Mouse (Mus musculus) MEL (cell line): ENCODE data around the gene Cep295nl. TPM values are rescaled to one million over a fixed set of nuclear protein-coding genes. Genes with fewer than 3 reads are reported as not detected.

ENCODE experiments used
- DNase-seq: peaks from one replicate; pipeline ENCODE4 v3.0.0; 2011; ENCODE audit warnings: low read depth, low spot score
- H3K27ac ChIP-seq: 2 replicates; pipeline ENCODE4 v1.5.1; 2012; ENCODE audit warnings: low read depth, mild to moderate bottlenecking, control low read depth, low read length, moderate library complexity; ENCODE audit not compliant: control insufficient read depth
- H3K27me3 ChIP-seq, 2 experiments: fragments of 150-350 bp in 1 of 2; sonication (generic) in 1 of 2; 2 replicates each; pipeline ENCODE4 v1.6.1; 2012; ENCODE audit warnings: low read length in 2 of 2, mild to moderate bottlenecking in 2 of 2, improper control_type of control experiment in 1 of 2, moderate library complexity in 1 of 2; ENCODE audit not compliant: insufficient read depth in 2 of 2, control insufficient read depth in 1 of 2
- H3K36me3 ChIP-seq, 2 experiments: 2 replicates each; pipeline ENCODE4 v1.6.1; 2012 to 2014; ENCODE audit warnings: low read length in 2 of 2, improper control_type of control experiment in 1 of 2, inconsistent platforms in 1 of 2, mild to moderate bottlenecking in 1 of 2; ENCODE audit not compliant: insufficient read depth in 2 of 2, control insufficient read depth in 1 of 2
- H3K4me1 ChIP-seq, 2 experiments: fragments of 150-350 bp in 1 of 2; sonication (generic) in 1 of 2; 2 replicates each; pipeline ENCODE4 v1.6.1; 2012; ENCODE audit warnings: low read length in 2 of 2, improper control_type of control experiment in 1 of 2, mild to moderate bottlenecking in 1 of 2; ENCODE audit not compliant: insufficient read depth in 2 of 2, control insufficient read depth in 1 of 2
- H3K4me3 ChIP-seq, 2 experiments: fragments of 150-350 bp in 1 of 2; sonication (generic) in 1 of 2; 2 replicates each; pipeline ENCODE4 v1.5.1; 2012; ENCODE audit warnings: low read depth in 2 of 2, low read length in 2 of 2, mild to moderate bottlenecking in 2 of 2, moderate library complexity in 2 of 2, control low read depth in 1 of 2, improper control_type of control experiment in 1 of 2; ENCODE audit not compliant: control insufficient read depth in 1 of 2, insufficient read depth in 1 of 2
- H3K79me2 ChIP-seq: 2 replicates; pipeline ENCODE4 v1.6.1; 2012; ENCODE audit warnings: mild to moderate bottlenecking, low read length, moderate library complexity; ENCODE audit not compliant: control insufficient read depth, poor library complexity, insufficient read depth
- H3K9ac ChIP-seq: 2 replicates; pipeline ENCODE4 v1.6.1; 2012; ENCODE audit warnings: low read depth, mild to moderate bottlenecking, control low read depth, low read length, moderate library complexity; ENCODE audit not compliant: control insufficient read depth, poor library complexity, severe bottlenecking
- H3K9me3 ChIP-seq: fragments of 150-350 bp; sonication (generic); replicated peaks from 2 replicates; pipeline ENCODE4 v1.6.1; 2012; ENCODE audit warnings: mild to moderate bottlenecking, low read length, improper control_type of control experiment, moderate library complexity; ENCODE audit not compliant: insufficient read depth
- CHD2 ChIP-seq: IDR thresholded peaks from 2 replicates; pipeline ENCODE4 v1.6.1; 2011; ENCODE audit warnings: low read length, improper control_type of control experiment
- E2F4 ChIP-seq: IDR thresholded peaks from 2 replicates; pipeline ENCODE4 v1.6.1; 2011; ENCODE audit warnings: low read depth, low read length, improper control_type of control experiment, borderline replicate concordance
- ELF1 ChIP-seq: IDR thresholded peaks from 2 replicates; pipeline ENCODE4 v1.6.1; 2014; ENCODE audit warnings: low read depth, mild to moderate bottlenecking, inconsistent platforms, low read length, improper control_type of control experiment, moderate library complexity
- EP300 ChIP-seq, 2 experiments: IDR thresholded peaks; 2 replicates each; pipeline ENCODE4 v1.6.1; 2011; ENCODE audit warnings: improper control_type of control experiment in 2 of 2, low read length in 2 of 2, low read depth in 1 of 2, mild to moderate bottlenecking in 1 of 2
- GABPA ChIP-seq: IDR thresholded peaks from 2 replicates; pipeline ENCODE4 v1.6.1; 2012; ENCODE audit warnings: low read depth, mild to moderate bottlenecking, inconsistent platforms, low read length, improper control_type of control experiment, moderate library complexity
- KAT2A ChIP-seq: conservative IDR thresholded peaks from 2 replicates; pipeline ENCODE4 v1.6.1; 2012; ENCODE audit warnings: low read depth, low read length, improper control_type of control experiment, inconsistent platforms
- MAX ChIP-seq: IDR thresholded peaks from 2 replicates; pipeline ENCODE4 v1.6.1; 2011; ENCODE audit warnings: low read length, improper control_type of control experiment
- MEF2A ChIP-seq: IDR thresholded peaks from 2 replicates; pipeline ENCODE4 v1.6.1; 2014; ENCODE audit warnings: low read depth, mild to moderate bottlenecking, inconsistent platforms, low read length, improper control_type of control experiment; ENCODE audit not compliant: poor library complexity, insufficient replicate concordance, severe bottlenecking; ENCODE audit errors: extremely low read depth
- MXI1 ChIP-seq: IDR thresholded peaks from 2 replicates; pipeline ENCODE4 v1.6.1; 2011; ENCODE audit warnings: mild to moderate bottlenecking, low read depth, low read length, improper control_type of control experiment
- MYB ChIP-seq: IDR thresholded peaks from 2 replicates; pipeline ENCODE4 v1.6.1; 2011; ENCODE audit warnings: mild to moderate bottlenecking, low read depth, low read length, improper control_type of control experiment
- MYC ChIP-seq: IDR thresholded peaks from 2 replicates; pipeline ENCODE4 v1.6.1; 2011; ENCODE audit warnings: low read depth, mild to moderate bottlenecking, low read length, improper control_type of control experiment, moderate library complexity
- NELFE ChIP-seq: IDR thresholded peaks from 2 replicates; pipeline ENCODE4 v1.6.1; 2011; ENCODE audit warnings: low read depth, low read length, improper control_type of control experiment
- NRF1 ChIP-seq: IDR thresholded peaks from 2 replicates; pipeline ENCODE4 v1.6.1; 2014; ENCODE audit warnings: low read depth, mild to moderate bottlenecking, inconsistent platforms, low read length, improper control_type of control experiment, moderate library complexity; ENCODE audit not compliant: poor library complexity, insufficient read depth, severe bottlenecking
- POLR2AphosphoS2 ChIP-seq: IDR thresholded peaks from 2 replicates; pipeline ENCODE4 v1.6.1; 2011; ENCODE audit warnings: low read length, improper control_type of control experiment
- POLR2AphosphoS5 ChIP-seq: IDR thresholded peaks from 2 replicates; pipeline ENCODE4 v1.6.1; 2012; ENCODE audit warnings: low read depth, borderline replicate concordance, mild to moderate bottlenecking, inconsistent platforms, low read length, moderate library complexity, mixed read lengths
- RCOR1 ChIP-seq: IDR thresholded peaks from 2 replicates; pipeline ENCODE4 v1.6.1; 2012; ENCODE audit warnings: low read depth, mild to moderate bottlenecking, inconsistent platforms, low read length, improper control_type of control experiment
- SIN3A ChIP-seq: IDR thresholded peaks from 2 replicates; pipeline ENCODE4 v1.6.1; 2012; ENCODE audit warnings: low read length, improper control_type of control experiment, inconsistent platforms
- SMC3 ChIP-seq: IDR thresholded peaks from 2 replicates; pipeline ENCODE4 v1.6.1; 2011; ENCODE audit warnings: low read depth, low read length, improper control_type of control experiment
- TAL1 ChIP-seq: IDR thresholded peaks from 2 replicates; pipeline ENCODE4 v1.6.1; 2012; ENCODE audit warnings: mild to moderate bottlenecking, inconsistent platforms, low read length, moderate library complexity, mixed read lengths
- TBP ChIP-seq: IDR thresholded peaks from 2 replicates; pipeline ENCODE4 v1.8.0; 2011; ENCODE audit warnings: low read depth, low read length, improper control_type of control experiment
- UBTF ChIP-seq: IDR thresholded peaks from 2 replicates; pipeline ENCODE4 v1.6.1; 2012; ENCODE audit warnings: low read depth, mild to moderate bottlenecking, inconsistent platforms, low read length, improper control_type of control experiment, moderate library complexity, borderline replicate concordance; ENCODE audit not compliant: insufficient read depth
- ZNF384 ChIP-seq: IDR thresholded peaks from 2 replicates; pipeline ENCODE4 v1.6.1; 2012; ENCODE audit warnings: low read depth, mild to moderate bottlenecking, inconsistent platforms, low read length, improper control_type of control experiment
- polyA plus RNA-seq, 2 experiments: library from polyadenylated mRNA; stranded (reverse) in 1 of 2; unstranded in 1 of 2; fragments of >175 nt in 1 of 2; fragments of >200 nt in 1 of 2; gene quantifications; 2 replicates each; pipeline versions ENCODE4 v1.2.1 to v1.2.4; 2012; ENCODE audit warnings: low replicate concordance in 2 of 2, low read depth in 1 of 2; ENCODE audit not compliant: insufficient read length in 2 of 2, insufficient read depth in 1 of 2, missing spikeins in 1 of 2
- total RNA-seq: library from RNA; depleted of rRNA; stranded (reverse); fragments of 300-350 nt; gene quantifications from 2 replicates; pipeline ENCODE4 v1.2.3, GENCODE M21; 2012

Gene Cep295nl
- total and polyA plus RNA-seq, 3 experiments, result not detected

- Histone ChIP-seq H3K27me3 (peaks cover 0 to 5% of the 10 kb centered on the region in 2 experiments; a peak in 1 of 4 replicates), H3K36me3 (no peaks in the 10 kb centered on the region), H3K79me2 (no peaks in the 10 kb centered on the region), H3K27ac (no peak overlapping the region), H3K4me3 (no peak overlapping the region), H3K4me1 (no peaks in the 10 kb centered on the region), H3K9ac (no peak overlapping the region), H3K9me3 (no peaks in the 10 kb centered on the region)
- DNase-seq, result no peak
- TF ChIP-seq SMC3 (no peak), NELFE (no peak), RCOR1 (no peak), NRF1 (no peak), MEF2A (no peak), CHD2 (no peak), MAX (no peak), POLR2AphosphoS2 (no peak), TAL1 (no peak), KAT2A (no peak), TBP (no peak)
Measured at GRCm38 (mm10) chr11:118365171-118365570, 22.9 kb upstream of the Cep295nl start.

GRCm38 (mm10) chr11:118364021-118364420 is 21.7 kb upstream of the Cep295nl start:
- Histone ChIP-seq H3K79me2 (no peaks in the 10 kb centered on the region), H3K9me3 (no peaks in the 10 kb centered on the region), H3K4me3 (no peak overlapping the region), H3K4me1 (no peaks in the 10 kb centered on the region), H3K36me3 (no peaks in the 10 kb centered on the region), H3K9ac (no peak overlapping the region), H3K27me3 (peaks cover 0 to 3% of the 10 kb centered on the region in 2 experiments; a peak in 1 of 4 replicates), H3K27ac (no peak overlapping the region)
- TF ChIP-seq EP300 (IDR thresholded peaks at IDR 0.05; ENCODE audit: low read depth in 1 of 2, low read length in 2 of 2) (no peak), SIN3A (no peak)
- no peak for DNase-seq

- Histone ChIP-seq H3K79me2 (no peaks in the 10 kb centered on the region), H3K9ac (no peak overlapping the region), H3K9me3 (no peaks in the 10 kb centered on the region), H3K27me3 (peaks cover 0 to 5% of the 10 kb centered on the region in 2 experiments; a peak in 3 of 4 replicates), H3K27ac (no peak overlapping the region), H3K4me3 (no peak overlapping the region), H3K36me3 (no peaks in the 10 kb centered on the region), H3K4me1 (no peaks in the 10 kb centered on the region)
- TF ChIP-seq UBTF (no peak), MYB (no peak), MYC (no peak), ELF1 (no peak), GABPA (no peak), MEF2A (no peak), MXI1 (no peak), SIN3A (no peak), MAX (no peak), POLR2AphosphoS5 (no peak), EP300 (IDR thresholded peaks at IDR 0.05; ENCODE audit: low read depth in 1 of 2, low read length in 2 of 2) (no peak), ZNF384 (no peak), POLR2AphosphoS2 (no peak), SMC3 (no peak), E2F4 (no peak)
- DNase-seq, result no peak
Measured at GRCm38 (mm10) chr11:118362971-118363518, 20.7 kb upstream of the Cep295nl start.
